Mouse (Mus musculus) cerebellum, adult 2 months (tissue): ENCODE measurements around the gene Aldh9a1.
A peak's percentile ranks its signal among the peaks of the same experiment; 100 is the strongest.

Experiments
- CTCF ChIP-seq: fragments of 200-500 bp; IDR thresholded peaks from 2 replicates; pipeline ENCODE4 v1.5.1; 2011; ENCODE audit warnings: low read depth, mild to moderate bottlenecking, control low read depth, low read length, moderate library complexity, borderline replicate concordance; ENCODE audit not compliant: insufficient read depth
- POLR2A ChIP-seq: fragments of 200-500 bp; IDR thresholded peaks from 2 replicates; pipeline ENCODE4 v1.6.1; 2011; ENCODE audit warnings: low read length, control low read depth, borderline replicate concordance; ENCODE audit not compliant: insufficient read depth

DNA sequence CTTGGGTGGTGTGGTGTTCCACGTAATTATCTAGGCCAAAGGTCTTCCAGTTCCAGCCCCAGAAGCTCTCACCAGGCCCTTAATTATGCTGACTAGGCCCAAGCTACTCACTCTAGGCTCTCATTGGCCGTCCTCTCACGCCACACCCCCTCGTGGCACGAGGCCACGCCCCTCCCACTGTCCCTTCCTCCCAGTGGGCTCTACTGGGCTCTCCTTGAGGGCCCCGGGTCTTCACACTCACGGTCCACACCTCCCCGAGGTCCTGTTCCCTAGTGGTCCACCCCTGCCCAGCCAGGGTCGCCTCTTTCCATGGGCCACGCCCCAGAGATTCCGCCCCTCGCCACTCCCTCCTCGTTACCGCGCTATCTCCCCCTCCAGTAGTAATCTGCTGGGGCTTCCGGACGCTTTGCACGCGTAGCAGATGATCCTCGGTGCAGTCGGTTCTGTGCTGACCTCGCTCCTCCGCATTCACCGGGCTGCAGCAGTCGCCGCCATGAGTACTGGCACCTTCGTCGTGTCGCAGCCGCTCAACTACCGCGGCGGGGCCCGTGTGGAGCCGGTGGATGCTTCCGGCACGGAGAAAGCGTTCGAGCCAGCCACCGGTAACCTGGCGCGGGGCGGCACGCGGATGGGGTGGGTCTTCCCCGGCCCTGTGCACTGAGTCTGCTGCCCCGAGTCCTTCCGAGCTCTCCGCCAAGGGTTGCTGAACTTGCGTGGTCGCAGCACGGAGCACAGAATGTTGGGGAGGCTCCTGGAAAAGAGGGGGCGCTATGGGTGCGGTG lies at the start of gene Aldh9a1:
- 0 out of 2 replicates have a peak, but pooled peaks have one; percentile 35 for TF ChIP-seq POLR2A
- TF ChIP-seq CTCF = no peak
